ENCODE assay signal across 8 mouse cellular contexts in the genomic region with DNA sequence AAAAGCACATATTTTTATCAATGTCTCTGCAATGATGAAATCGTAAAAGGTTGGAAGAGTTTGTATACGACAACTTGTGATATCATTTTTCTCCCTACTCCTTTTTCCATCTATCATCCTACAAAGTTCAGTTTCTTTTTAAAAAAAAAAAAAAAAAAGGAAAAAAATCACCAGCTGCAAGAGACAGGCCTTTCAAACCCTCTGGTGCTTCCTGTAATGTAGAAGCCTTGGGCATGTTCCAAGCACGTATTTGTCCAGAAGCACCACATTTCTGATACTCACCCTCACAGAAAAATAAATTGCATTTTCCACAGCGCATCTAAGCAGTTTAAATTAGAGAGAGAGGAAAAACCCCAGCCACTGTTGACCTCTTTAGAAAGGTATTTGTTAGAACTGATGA. TPM values are rescaled to one million over a fixed set of nuclear protein-coding genes. Genes with fewer than 3 reads are reported as not detected.
DNase-seq lines count a peak whose midpoint lies in the region; ATAC-seq and TF ChIP-seq lines count a peak whose summit lies in the region.

No protein-coding gene starts in this region.

- no peak for TF ChIP-seq EP300 in ES-Bruce4 (IDR thresholded peaks at IDR 0.05; ENCODE audit: insufficient read depth, low read depth, low read length)
- TF ChIP-seq EP300 in liver, postnatal 0 days (IDR thresholded peaks at IDR 0.05; ENCODE audit: low read depth) = no peak

- no peaks in the 10 kb centered on the region for H3K27me3 ChIP-seq in heart, embryonic 12.5 days (replicated peaks)
- H3K27me3 ChIP-seq in ES-Bruce4 (ENCODE audit: control insufficient read depth, insufficient read depth, low read length, poor library complexity, severe bottlenecking) = no peaks in the 10 kb centered on the region
- no peaks in the 10 kb centered on the region for H3K27me3 ChIP-seq in forebrain, embryonic 15.5 days
- H3K27me3 ChIP-seq in liver, postnatal 0 days (ENCODE audit: insufficient read depth, low read length) = no peaks in the 10 kb centered on the region

- H3K36me3 ChIP-seq in heart, embryonic 12.5 days = peaks cover 28% of the 10 kb centered on the region
- H3K36me3 ChIP-seq in ES-Bruce4 (ENCODE audit: control insufficient read depth, insufficient read depth, low read length, poor library complexity, severe bottlenecking) = peaks cover 11% of the 10 kb centered on the region; the same call in 1 of the 2 replicates
- H3K36me3 ChIP-seq in forebrain, embryonic 15.5 days = peaks cover 11% of the 10 kb centered on the region
- peaks cover 16% of the 10 kb centered on the region for H3K36me3 ChIP-seq in liver, postnatal 0 days (replicated peaks; ENCODE audit: insufficient read depth, low read length)

- peaks cover 14% of the 10 kb centered on the region for H3K4me1 ChIP-seq in heart, embryonic 12.5 days (replicated peaks)
- H3K4me1 ChIP-seq in ES-Bruce4 (ENCODE audit: control insufficient read depth, insufficient read depth, low read length) = no peaks in the 10 kb centered on the region
- peaks cover 18% of the 10 kb centered on the region for H3K4me1 ChIP-seq in forebrain, embryonic 15.5 days
- H3K4me1 ChIP-seq in liver, postnatal 0 days (ENCODE audit: insufficient read depth) = peaks cover 8% of the 10 kb centered on the region

- WGBS in heart, embryonic 12.5 days = 25% methylated on average over 4 of the region's 4 CpGs
- 30% methylated on average over 4 of the region's 4 CpGs for WGBS in forebrain, embryonic 15.5 days
- WGBS in liver, postnatal 0 days (ENCODE audit: insufficient replicate concordance) = 21% methylated on average over 4 of the region's 4 CpGs

- no peak for TF ChIP-seq CTCF in ES-Bruce4 (IDR thresholded peaks at IDR 0.05; ENCODE audit: low read depth, low read length)
- TF ChIP-seq CTCF in liver, postnatal 0 days (IDR thresholded peaks at IDR 0.05; ENCODE audit: low read depth) = no peak

- peak overlapping the region; percentile 67 for H3K4me2 ChIP-seq in heart, embryonic 12.5 days
- peak overlapping the region; percentile 63 for H3K4me2 ChIP-seq in forebrain, embryonic 15.5 days (replicated peaks)
- peak overlapping the region; percentile 74 for H3K4me2 ChIP-seq in liver, postnatal 0 days (ENCODE audit: low read depth, low read length)

- H3K9me3 ChIP-seq in heart, embryonic 12.5 days (replicated peaks) = no peaks in the 10 kb centered on the region
- no peaks in the 10 kb centered on the region for H3K9me3 ChIP-seq in ES-Bruce4 (replicated peaks; ENCODE audit: control insufficient read depth, insufficient read depth, low read length, poor library complexity, severe bottlenecking)
- no peaks in the 10 kb centered on the region for H3K9me3 ChIP-seq in forebrain, embryonic 15.5 days
- no peaks in the 10 kb centered on the region for H3K9me3 ChIP-seq in liver, postnatal 0 days (ENCODE audit: low read length)

- ATAC-seq in heart, embryonic 12.5 days (ENCODE audit: insufficient number of reproducible peaks, low FRiP score) = no peak
- no peak for ATAC-seq in forebrain, embryonic 15.5 days (replicated peaks)
- no peak for ATAC-seq in liver, postnatal 0 days

- intact Hi-C loops in heart, postnatal 14 days (cut with DNase I) = no loop called here
- intact Hi-C loops in gastrocnemius, postnatal 36 days (cut with DNase I) = no loop called here

- no peak overlapping the region for H3K9ac ChIP-seq in heart, embryonic 12.5 days
- H3K9ac ChIP-seq in ES-Bruce4 (ENCODE audit: low read depth, poor library complexity, severe bottlenecking) = peak overlapping the region; percentile 72
- H3K9ac ChIP-seq in forebrain, embryonic 15.5 days (replicated peaks) = peak overlapping the region; percentile 92
- H3K9ac ChIP-seq in liver, postnatal 0 days (replicated peaks) = peak overlapping the region; percentile 85

- no peak for TF ChIP-seq POLR2A in ES-Bruce4 (IDR thresholded peaks at IDR 0.05; ENCODE audit: insufficient read depth, low read length)

- no peak overlapping the region for H3K27ac ChIP-seq in heart, embryonic 12.5 days (ENCODE audit: poor library complexity, severe bottlenecking)
- no peak overlapping the region for H3K27ac ChIP-seq in ES-Bruce4 (ENCODE audit: insufficient read depth, low read length)
- H3K27ac ChIP-seq in forebrain, embryonic 15.5 days (replicated peaks) = peak overlapping the region; percentile 96
- H3K27ac ChIP-seq in liver, postnatal 0 days (ENCODE audit: low read depth) = peak overlapping the region; percentile 86; the same call in 1 of the 2 replicates

- DNase-seq in heart, postnatal 14 days = no peak
- DNase-seq in liver, postnatal 0 days = no peak
- DNase-seq in urinary bladder, adult 2 months (ENCODE audit: low spot score) = no peak
- DNase-seq in gastrocnemius, postnatal 36 days = no peak
- DNase-seq in ovary, adult 18-20 months (ENCODE audit: low spot score) = no peak

- peak overlapping the region; percentile 82 for H3K4me3 ChIP-seq in heart, embryonic 12.5 days
- peak overlapping the region; percentile 85 for H3K4me3 ChIP-seq in ES-Bruce4 (ENCODE audit: low read depth, low read length)
- peak overlapping the region; percentile 66 for H3K4me3 ChIP-seq in forebrain, embryonic 15.5 days
- H3K4me3 ChIP-seq in liver, postnatal 0 days (ENCODE audit: low read depth, low read length) = peak overlapping the region; percentile 81

RNA-seq across cellular contexts. Expression of a gene that starts 0.9 kb away (rescaled TPM):
- polyA plus RNA-seq in heart, embryonic 12.5 days (2016; fragmentation: Nextera tagmentation; extraction: Ambion mirVana) = 205 and 207 TPM in 2 replicates
- 10 to 100 TPM; 72.9 to 74.8 TPM for total RNA-seq in heart, postnatal 14 days (2021)
- 133 and 142 TPM in 2 replicates for polyA plus RNA-seq in ES-Bruce4 (2011; ENCODE audit: insufficient read depth, insufficient read length, low read depth, missing spikeins)
- 329 and 339 TPM in 2 replicates for polyA plus RNA-seq in forebrain, embryonic 15.5 days (2015; fragmentation: Nextera tagmentation; extraction: Ambion mirVana)
- polyA plus RNA-seq in liver, postnatal 0 days (2015; fragmentation: Nextera tagmentation; extraction: Ambion mirVana) = 122 and 136 TPM in 2 replicates
- 90.0 and 101 TPM in 2 replicates for polyA plus RNA-seq in urinary bladder, adult 2 months (2012; rRNA removed)
- 10 to 100 TPM; 65.9 to 75.8 TPM for total RNA-seq in gastrocnemius, postnatal 36 days (2021)

RNA-seq across cellular contexts. Expression of a gene that starts 1.0 kb away (rescaled TPM):
- 70.6 and 75.3 TPM in 2 replicates for polyA plus RNA-seq in heart, embryonic 12.5 days (2016; fragmentation: Nextera tagmentation; extraction: Ambion mirVana)
- 10 to 100 TPM; 16.9 to 17.5 TPM for total RNA-seq in heart, postnatal 14 days (2021)
- polyA plus RNA-seq in ES-Bruce4 (2011; ENCODE audit: insufficient read depth, insufficient read length, low read depth, missing spikeins) = 112 and 123 TPM in 2 replicates
- polyA plus RNA-seq in forebrain, embryonic 15.5 days (2015; fragmentation: Nextera tagmentation; extraction: Ambion mirVana) = 33.2 and 34.7 TPM in 2 replicates
- 23.8 and 25.7 TPM in 2 replicates for polyA plus RNA-seq in liver, postnatal 0 days (2015; fragmentation: Nextera tagmentation; extraction: Ambion mirVana)
- 17.6 and 25.1 TPM in 2 replicates for polyA plus RNA-seq in urinary bladder, adult 2 months (2012; rRNA removed)
- 1 to 10 TPM; 3.4 to 4.6 TPM for total RNA-seq in gastrocnemius, postnatal 36 days (2021)

RNA-seq across cellular contexts. Expression of a gene that starts 16.9 kb away (rescaled TPM):
- 0.98 and 1.1 TPM in 2 replicates for polyA plus RNA-seq in heart, embryonic 12.5 days (2016; fragmentation: Nextera tagmentation; extraction: Ambion mirVana)
- total RNA-seq in heart, postnatal 14 days (2021) = not detected
- 1.0 and 2.1 TPM in 2 replicates for polyA plus RNA-seq in ES-Bruce4 (2011; ENCODE audit: insufficient read depth, insufficient read length, low read depth, missing spikeins)
- 1.2 and 1.9 TPM in 2 replicates for polyA plus RNA-seq in forebrain, embryonic 15.5 days (2015; fragmentation: Nextera tagmentation; extraction: Ambion mirVana)
- 0.21 and 0.52 TPM in 2 replicates for polyA plus RNA-seq in liver, postnatal 0 days (2015; fragmentation: Nextera tagmentation; extraction: Ambion mirVana)
- 1.8 and 3.5 TPM in 2 replicates for polyA plus RNA-seq in urinary bladder, adult 2 months (2012; rRNA removed)
- not detected for total RNA-seq in gastrocnemius, postnatal 36 days (2021)

RNA-seq across cellular contexts. Expression of a gene that starts 49.4 kb away (rescaled TPM):
- polyA plus RNA-seq in heart, embryonic 12.5 days (2016; fragmentation: Nextera tagmentation; extraction: Ambion mirVana) = 54.9 and 55.4 TPM in 2 replicates
- total RNA-seq in heart, postnatal 14 days (2021) = 10 to 100 TPM; 19.8 to 21.1 TPM
- polyA plus RNA-seq in ES-Bruce4 (2011; ENCODE audit: insufficient read depth, insufficient read length, low read depth, missing spikeins) = 103 and 106 TPM in 2 replicates
- polyA plus RNA-seq in forebrain, embryonic 15.5 days (2015; fragmentation: Nextera tagmentation; extraction: Ambion mirVana) = 88.2 and 95.8 TPM in 2 replicates
- polyA plus RNA-seq in liver, postnatal 0 days (2015; fragmentation: Nextera tagmentation; extraction: Ambion mirVana) = 8.3 and 9.5 TPM in 2 replicates
- 57.6 and 72.1 TPM in 2 replicates for polyA plus RNA-seq in urinary bladder, adult 2 months (2012; rRNA removed)
- 10 to 100 TPM; 29.7 to 31.2 TPM for total RNA-seq in gastrocnemius, postnatal 36 days (2021)

Comparison
In these comparisons a context has a peak if more than half of its experiments do, and no peak if none do; other contexts are left out.
1. H3K27ac ChIP-seq: peak in forebrain, embryonic 15.5 days (single experiment) and liver, postnatal 0 days (single experiment); none in heart, embryonic 12.5 days (single experiment) and ES-Bruce4 (single experiment).
2. Peak in every context shown above with its lines, with median percentiles within 50 percentile points of each other: H3K4me2 ChIP-seq and H3K4me3 ChIP-seq.